Mouse (Mus musculus): ENCODE data around the gene Megf9.

Megf9 gene

DNA sequence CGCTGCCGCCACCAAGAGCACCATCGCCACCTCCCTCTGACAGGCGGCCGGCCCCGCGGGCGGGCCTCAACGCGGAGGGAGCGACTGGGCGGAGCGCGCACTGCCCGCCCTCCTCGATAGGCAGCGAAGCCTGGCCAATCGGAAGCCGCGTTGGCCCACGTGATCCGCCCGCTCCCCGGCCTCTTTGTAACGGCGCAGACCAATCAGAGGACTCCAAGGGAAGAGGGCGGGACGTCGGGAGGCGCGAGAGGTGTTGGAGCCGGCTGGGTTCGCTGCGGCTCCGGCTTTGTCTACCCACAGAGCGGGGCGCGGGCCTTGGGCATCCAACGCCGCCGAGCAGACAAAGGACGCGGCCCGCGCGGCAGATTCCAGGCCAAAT lies at the start of gene Megf9:
Gene Megf9 (minus strand): TSS at position 105 of the 379 bp plus-strand sequence.
- peak; percentile 94 for DNase-seq (ENCODE audit: low read depth, low spot score)

DNA sequence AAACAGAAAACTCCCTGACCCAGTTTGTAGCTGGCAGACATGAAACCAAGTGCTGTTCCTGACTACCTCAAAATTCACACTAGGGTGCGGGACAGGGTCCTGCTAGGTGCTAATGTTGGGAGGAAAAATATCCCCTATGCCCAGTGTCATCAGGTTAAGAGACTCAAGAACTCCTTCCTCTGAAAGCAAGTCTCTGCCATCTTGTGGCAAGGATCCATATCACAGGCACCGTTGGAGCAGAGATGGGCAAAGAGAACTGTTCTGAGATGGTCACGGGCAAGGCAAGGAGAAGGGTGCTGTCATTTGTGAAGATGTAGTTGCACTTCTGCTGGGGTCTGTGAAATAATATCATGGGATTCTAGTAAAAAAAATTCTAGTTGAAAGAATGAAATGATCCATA lies 44.9 kb upstream of the Megf9 start:
- DNase-seq (ENCODE audit: low read depth, low spot score): peak; percentile 24

DNA sequence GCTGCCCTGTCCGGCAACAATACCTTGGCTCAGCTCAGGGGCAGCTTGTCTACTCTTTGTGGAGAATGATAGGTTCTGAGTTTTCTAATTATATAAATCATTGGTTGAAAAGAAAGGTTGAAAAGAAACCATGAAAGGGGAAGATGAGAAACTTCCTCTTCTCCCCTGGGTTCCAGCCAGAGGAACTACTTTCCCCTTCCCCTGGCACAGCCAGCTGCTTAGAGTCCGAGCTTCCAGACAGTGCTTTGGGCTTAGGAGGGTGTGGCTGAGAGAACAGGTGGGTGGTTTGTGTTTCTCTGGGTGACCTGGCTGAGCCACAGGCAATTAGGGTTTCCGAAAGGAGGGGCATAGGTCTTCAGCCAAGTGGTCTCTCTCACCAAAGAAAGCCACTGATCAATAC lies 43.5 kb upstream of the Megf9 start:
- no peak for DNase-seq (ENCODE audit: low read depth, low spot score)

DNA sequence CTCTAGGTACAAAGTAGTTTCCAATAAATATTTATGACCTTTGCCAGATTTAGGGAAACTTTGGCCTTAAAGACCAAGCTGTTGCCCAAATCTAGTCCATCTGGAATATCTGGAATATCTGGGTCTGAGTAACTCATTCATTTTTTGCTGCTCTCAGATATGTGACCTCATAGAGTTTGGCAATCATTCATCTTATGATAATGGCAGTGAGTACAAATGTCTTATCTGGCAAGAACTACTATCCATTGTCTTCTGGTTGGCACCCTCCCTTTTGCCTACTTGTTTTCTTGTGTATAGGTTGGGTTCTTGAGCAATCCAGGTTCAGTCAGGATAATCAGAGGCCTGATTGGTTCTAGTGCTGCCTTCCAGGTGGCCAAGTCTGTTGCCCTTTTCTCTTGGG lies 41.3 kb upstream of the Megf9 start:
- no peak for DNase-seq (ENCODE audit: low read depth, low spot score)

GRCm38 (mm10) chr4:70573926-70574325 lies 39.1 kb upstream of the Megf9 start:
- no peak for DNase-seq (ENCODE audit: low read depth, low spot score)

DNA sequence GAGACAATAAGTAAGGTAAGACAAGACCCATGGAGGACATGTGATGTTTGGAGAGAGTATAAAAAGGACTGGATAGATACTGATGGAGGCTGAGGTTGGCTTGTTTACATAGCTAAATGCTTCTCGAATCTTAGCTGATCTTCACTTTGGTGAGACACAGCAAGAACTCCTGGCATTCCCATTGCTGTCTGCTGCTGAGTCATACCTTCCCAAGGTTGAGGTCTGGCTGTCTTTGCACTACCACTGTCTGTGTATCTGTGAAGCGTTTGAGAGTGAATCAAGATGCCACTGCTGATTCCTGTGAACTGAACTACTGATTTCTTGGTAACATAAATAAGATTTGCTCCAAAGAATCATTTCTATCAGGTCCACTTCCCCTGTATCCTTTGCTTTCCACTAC lies 19.1 kb upstream of the Megf9 start:
- DNase-seq (ENCODE audit: low read depth, low spot score): no peak

- no peak for DNase-seq (ENCODE audit: low read depth, low spot score)
Observed at GRCm38 (mm10) chr4:70553230-70553797, 18.5 kb upstream of the Megf9 start.

GRCm38 (mm10) chr4:70552120-70552519 lies 17.3 kb upstream of the Megf9 start:
- no peak for DNase-seq (ENCODE audit: low read depth, low spot score)

GRCm38 (mm10) chr4:70547411-70548148 lies 12.8 kb upstream of the Megf9 start:
- DNase-seq (ENCODE audit: low read depth, low spot score): no peak

DNA sequence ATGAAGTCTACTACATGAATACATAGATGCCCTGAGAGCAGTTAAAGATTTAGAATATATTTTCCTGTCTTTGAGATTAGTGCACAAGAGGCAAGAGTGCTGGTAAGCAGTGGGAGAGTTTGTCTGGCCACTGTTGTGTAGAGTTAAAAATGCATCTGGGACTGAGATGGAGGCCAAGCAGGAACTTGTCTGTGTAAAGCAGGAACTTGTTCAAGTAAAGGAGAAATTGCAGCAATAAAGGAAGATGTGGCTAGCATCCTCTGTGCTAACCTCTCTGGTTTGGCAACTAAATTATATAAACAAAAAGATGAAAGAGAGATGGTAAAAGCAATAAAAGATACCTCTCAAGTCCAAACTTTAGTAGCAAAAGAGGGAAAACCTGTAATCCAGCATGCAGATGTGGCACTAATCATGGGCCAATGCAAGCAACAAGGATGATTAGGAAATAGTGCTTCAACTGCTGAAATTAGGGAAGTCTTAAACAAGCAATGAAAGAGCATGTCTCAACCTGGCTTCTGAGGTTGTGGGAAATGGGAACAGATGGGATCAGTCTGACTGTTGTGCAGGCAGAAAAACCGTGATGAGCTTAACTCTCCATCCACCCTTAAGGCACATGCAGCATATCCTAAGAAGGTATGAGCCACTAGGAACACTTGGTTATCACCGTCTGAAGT lies 11.2 kb upstream of the Megf9 start:
- DNase-seq (ENCODE audit: low read depth, low spot score): no peak

GRCm38 (mm10) chr4:70544390-70544789 lies 9.6 kb upstream of the Megf9 start:
- no peak for DNase-seq (ENCODE audit: low read depth, low spot score)

- no peak for DNase-seq (ENCODE audit: low read depth, low spot score)
Observed at GRCm38 (mm10) chr4:70542387-70542786, 7.6 kb upstream of the Megf9 start.

DNA sequence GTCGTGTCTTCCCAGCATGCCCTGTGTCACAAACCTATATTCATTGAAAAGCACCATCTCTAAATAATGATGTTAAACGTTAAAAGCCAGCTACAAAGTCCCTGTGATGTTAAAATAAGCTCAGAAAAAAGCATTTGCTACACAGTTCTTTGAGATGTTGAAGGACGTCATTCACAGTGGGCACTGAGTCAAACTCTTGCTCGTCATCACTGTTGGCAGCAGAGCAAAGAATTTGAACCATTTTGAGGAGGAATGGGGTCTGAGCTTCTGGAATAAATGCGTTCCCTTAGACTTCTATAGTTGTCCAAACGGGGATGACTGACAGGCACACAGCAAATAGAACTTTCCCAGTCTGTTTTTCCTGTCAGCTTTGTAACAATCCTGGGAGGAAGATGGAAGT lies 5.9 kb upstream of the Megf9 start:
- no peak for DNase-seq (ENCODE audit: low read depth, low spot score)

DNA sequence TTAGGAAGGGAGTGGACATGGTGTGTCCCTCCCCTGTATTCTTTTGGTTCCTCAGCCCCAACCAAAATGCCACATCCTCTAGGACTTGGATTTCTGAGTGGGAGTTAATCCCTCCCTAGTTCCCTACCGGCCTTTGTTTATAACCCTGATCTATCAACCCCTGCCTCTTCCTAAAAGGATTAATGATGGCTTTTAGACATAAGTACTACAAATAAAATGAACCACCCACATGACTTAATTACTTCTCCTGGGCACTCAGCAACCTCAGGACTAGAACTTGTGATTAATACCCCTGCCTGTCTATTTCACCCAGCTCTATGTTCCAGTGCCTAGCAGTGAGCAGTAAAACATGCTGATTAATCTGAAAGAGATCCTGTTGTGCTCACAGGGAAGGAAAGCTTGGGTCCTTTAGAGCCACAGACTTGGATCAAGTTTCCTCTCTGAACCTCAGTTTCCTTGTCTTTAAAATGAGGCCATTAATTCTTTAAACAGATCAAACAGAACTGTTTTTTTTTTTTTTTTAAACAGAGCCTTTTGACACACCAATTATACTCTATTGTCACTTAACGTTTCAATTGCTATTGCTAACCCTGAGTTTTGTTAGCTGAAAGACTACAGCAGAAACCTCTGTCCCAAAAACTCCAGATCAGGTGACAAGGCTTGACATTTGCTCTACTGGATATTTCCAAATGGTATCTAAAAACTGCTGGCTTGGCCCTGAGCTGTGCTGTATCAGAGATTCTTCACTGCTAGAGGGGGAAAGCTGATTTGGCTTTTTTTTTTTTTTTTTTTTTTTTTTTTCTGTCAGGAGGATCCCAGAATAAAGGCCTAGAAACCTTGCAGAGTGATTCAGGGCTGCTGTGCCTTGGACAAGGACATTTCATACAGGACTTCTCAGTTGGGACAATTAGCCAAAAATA lies 2.1 kb upstream of the Megf9 start:
- DNase-seq (ENCODE audit: low read depth, low spot score): peak; percentile 44

- peak; percentile 3 for DNase-seq (ENCODE audit: low read depth, low spot score)
Observed at GRCm38 (mm10) chr4:70535711-70536311, 1.0 kb upstream of the Megf9 start.

- DNase-seq (ENCODE audit: low read depth, low spot score): peak; percentile 22
Observed at GRCm38 (mm10) chr4:70535289-70535688, 494 bp upstream of the Megf9 start.

DNA sequence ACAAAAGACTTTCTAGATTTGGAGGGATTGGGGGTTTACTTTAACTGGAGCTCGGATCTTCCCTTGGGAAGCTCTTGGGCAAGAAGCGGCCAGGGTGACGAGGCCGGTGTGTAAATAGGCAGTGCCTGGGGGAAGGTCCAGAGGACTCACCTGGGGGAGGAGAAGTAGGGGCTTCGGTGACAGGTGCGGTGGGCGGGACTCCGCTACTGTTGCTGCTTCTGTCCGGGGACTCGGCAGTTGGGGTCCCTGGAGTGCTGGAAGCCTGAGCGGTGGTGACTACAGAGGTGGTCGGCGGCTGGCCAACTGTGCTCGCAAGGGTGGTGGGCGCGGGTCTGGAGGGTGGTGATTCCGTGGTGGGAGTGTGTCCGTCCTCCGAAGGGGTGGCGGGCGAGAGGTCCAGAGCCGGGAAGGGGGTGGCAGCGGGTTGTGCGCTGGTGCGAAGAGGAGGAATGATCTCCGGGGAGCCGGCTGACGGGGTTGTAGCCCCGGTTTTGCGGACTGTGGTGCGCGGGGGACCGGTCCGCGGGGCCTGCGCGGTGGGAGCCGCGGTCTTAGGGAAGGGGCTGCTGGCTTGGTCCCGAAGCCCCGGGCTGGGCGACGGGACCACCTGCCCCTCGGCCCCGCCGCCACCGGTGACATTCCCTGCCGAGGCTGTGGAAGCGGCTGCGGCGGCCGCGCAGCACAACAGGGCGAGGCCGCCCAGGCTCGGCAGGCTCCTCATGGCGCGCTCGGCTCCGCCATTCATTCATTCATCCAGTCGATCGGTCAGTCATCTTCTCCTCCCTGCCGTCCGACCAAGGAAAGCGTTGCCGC lies 511 bp downstream of the Megf9 start:
- peak; percentile 16 for DNase-seq (ENCODE audit: low read depth, low spot score)

DNA sequence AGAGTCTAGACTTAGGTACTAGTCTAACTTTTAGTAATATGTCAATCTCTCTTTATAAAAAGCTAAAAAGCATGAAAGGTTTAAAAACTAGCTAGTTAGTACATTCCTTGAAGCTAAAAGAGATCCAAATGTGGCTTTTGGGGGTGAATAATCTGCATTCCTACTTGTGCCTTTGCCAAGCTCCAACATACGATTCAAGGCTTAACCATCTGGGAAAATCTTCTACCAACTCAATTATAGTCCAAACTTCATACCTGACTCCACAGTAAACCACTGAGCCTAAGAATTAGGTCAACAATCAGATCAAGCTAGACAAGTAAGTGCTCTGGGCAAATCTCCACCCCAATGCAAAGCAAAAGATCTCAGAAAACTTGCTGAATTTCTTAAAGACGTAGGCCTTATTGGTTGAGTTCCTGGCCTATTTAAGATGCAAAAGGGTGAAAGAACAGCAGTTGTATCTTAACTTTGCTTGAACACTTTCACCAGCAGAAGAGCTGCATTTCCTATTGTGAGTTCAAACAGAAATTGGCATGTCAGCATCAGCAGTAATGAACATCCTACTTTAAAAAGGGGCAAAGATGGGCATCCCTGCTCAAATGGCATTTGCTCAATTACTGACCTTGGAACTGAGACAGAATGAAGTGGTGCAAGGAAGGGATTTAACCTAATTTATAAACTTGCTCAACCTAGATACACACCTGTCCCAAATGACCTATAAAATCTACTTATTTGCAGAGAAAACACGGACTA lies 1.6 kb downstream of the Megf9 start:
- DNase-seq (ENCODE audit: low read depth, low spot score): no peak

- DNase-seq (ENCODE audit: low read depth, low spot score): no peak
Observed at GRCm38 (mm10) chr4:70531021-70531420, 3.8 kb downstream of the Megf9 start.

DNA sequence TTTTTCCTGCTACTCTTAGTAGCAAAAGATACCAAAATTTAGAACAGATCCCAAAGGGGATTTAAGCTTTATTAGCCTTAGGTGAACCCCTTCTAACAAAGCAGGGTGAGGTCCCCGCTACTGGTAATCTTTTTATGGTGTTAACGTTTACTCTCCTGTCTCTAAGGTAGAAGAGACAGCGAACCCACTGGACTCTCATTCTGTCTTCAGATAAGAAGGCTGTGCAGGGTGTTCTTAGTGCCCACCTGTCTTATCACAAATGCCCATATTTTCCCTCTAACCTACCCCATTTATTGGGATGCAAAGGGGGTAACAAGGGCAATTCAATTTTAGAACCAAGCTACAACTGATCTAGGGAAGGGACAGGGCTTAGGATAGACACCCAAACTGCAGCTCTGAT lies 6.2 kb downstream of the Megf9 start:
- no peak for DNase-seq (ENCODE audit: low read depth, low spot score)

Data from ES-CJ7 (cell line).